Mouse (Mus musculus) kidney, adult 2 months (tissue): ENCODE measurements around the gene Fzd4. TPM values are rescaled to one million over a fixed set of nuclear protein-coding genes. Genes with fewer than 3 reads are reported as not detected.

Experiments
- DNase-seq: peaks from one replicate; pipeline ENCODE4 v3.0.0; 2021
- H3K27ac ChIP-seq: fragments of 200-500 bp; 2 replicates; pipeline ENCODE4 v1.5.1; 2012; ENCODE audit warnings: low read depth, low read length, control low read depth, inconsistent platforms; ENCODE audit not compliant: insufficient read depth
- H3K27me3 ChIP-seq: fragments of 200-500 bp; replicated peaks from 2 replicates; pipeline ENCODE4 v1.6.1; 2012; ENCODE audit warnings: mild to moderate bottlenecking, moderate library complexity, low read length, inconsistent platforms; ENCODE audit not compliant: control insufficient read depth, insufficient read depth
- H3K36me3 ChIP-seq: fragments of 200-500 bp; 2 replicates; pipeline ENCODE4 v1.6.1; 2012; ENCODE audit warnings: mild to moderate bottlenecking, moderate library complexity, low read length, inconsistent platforms; ENCODE audit not compliant: control insufficient read depth, insufficient read depth
- H3K4me1 ChIP-seq: fragments of 200-500 bp; 2 replicates; pipeline ENCODE4 v1.6.1; 2011; ENCODE audit warnings: low read length; ENCODE audit not compliant: control insufficient read depth, insufficient read depth
- H3K4me3 ChIP-seq: fragments of 200-500 bp; 2 replicates; pipeline ENCODE4 v1.5.1; 2011; ENCODE audit warnings: mild to moderate bottlenecking, low read depth, low read length, control low read depth; ENCODE audit not compliant: insufficient read depth
- CTCF ChIP-seq: fragments of 200-500 bp; conservative IDR thresholded peaks from 2 replicates; pipeline ENCODE4 v1.5.1; 2011; ENCODE audit warnings: low read depth, mild to moderate bottlenecking, control low read depth, low read length, moderate library complexity, mixed read lengths; ENCODE audit not compliant: insufficient read depth, insufficient read length
- POLR2A ChIP-seq: fragments of 200-500 bp; IDR thresholded peaks from one replicate; pipeline ENCODE4 v1.6.1; 2011; ENCODE audit warnings: low read depth, low read length, control low read depth
- WGBS: fragments of 180-500 bp; shearing (Covaris S2); methylation state at CpG from one replicate; pipeline ENCODE4 v1.1.7; 2018; 5-methylcytosine and 5-hydroxymethylcytosine counted together
- polyA plus RNA-seq: library from polyadenylated mRNA; depleted of rRNA; stranded (reverse); fragments of >200 nt; gene quantifications from 2 replicates; pipeline ENCODE4 v1.2.3, GENCODE M21; 2012; rRNA removed

Fzd4 gene
- 28.7 and 31.2 TPM in 2 replicates for polyA plus RNA-seq

DNA sequence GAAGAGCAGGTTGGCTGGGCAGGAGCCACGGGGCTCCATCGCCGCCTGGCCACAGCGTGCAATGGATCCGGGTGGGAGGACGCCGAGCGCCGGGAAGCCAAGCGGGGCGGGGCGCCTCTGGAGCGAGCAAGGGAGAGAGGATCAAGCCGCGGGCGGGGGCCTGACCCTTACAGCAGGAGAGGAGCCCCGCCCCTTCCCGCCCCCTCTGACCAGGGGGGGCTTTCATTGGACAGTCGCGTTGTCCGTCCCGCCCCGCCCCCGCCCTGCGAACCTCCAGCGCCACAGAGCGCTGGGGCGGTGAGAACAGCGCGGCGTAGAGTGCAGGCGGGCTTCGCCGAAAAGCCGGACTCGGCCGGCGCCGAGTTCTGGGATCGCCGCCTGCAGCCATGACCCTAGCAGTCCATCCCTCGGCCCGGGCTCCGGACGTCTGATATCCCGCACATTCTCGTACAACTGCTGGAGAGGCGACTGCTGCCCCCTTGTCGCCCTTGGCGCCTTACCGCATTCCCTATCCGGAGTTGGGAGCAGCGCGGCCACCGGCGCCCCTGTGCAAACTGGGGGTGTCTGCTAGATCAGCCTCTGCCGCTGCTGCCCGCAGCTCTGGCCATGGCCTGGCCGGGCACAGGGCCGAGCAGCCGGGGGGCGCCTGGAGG, at the start of gene Fzd4, which contains the start of gene Tmem135:
Fzd4 (plus strand) TSS at position 275 of the 653 bp plus-strand sequence.
Tmem135 (minus strand) TSS at position 142 of the 653 bp plus-strand sequence.
- Histone ChIP-seq H3K36me3 (no peaks in the 10 kb centered on the region; the same call in 1 of the 2 replicates), H3K4me3 (peak within 1 kb of the TSS; percentile 87), H3K4me1 (peaks cover 11% of the 10 kb centered on the region), H3K27me3 (no peaks in the 10 kb centered on the region), H3K27ac (peak within 1 kb of the TSS; percentile 97)
- peak; percentile 99 for DNase-seq
- peak; percentile 93 for TF ChIP-seq POLR2A
- no peak for TF ChIP-seq CTCF
- WGBS, result under 1% methylated on average over 61 of the region's 62 CpGs

- no peak for TF ChIP-seq POLR2A
- TF ChIP-seq CTCF, result no peak
- Histone ChIP-seq H3K4me3 (no peak overlapping the region), H3K27me3 (no peaks in the 10 kb centered on the region), H3K4me1 (no peaks in the 10 kb centered on the region), H3K36me3 (no peaks in the 10 kb centered on the region), H3K27ac (no peak overlapping the region)
- 80% methylated on average over 8 of the region's 8 CpGs for WGBS
- no peak for DNase-seq
These were observed 48.5 kb upstream of the Fzd4 start for GRCm38 (mm10) chr7:89355519-89356255.

DNA sequence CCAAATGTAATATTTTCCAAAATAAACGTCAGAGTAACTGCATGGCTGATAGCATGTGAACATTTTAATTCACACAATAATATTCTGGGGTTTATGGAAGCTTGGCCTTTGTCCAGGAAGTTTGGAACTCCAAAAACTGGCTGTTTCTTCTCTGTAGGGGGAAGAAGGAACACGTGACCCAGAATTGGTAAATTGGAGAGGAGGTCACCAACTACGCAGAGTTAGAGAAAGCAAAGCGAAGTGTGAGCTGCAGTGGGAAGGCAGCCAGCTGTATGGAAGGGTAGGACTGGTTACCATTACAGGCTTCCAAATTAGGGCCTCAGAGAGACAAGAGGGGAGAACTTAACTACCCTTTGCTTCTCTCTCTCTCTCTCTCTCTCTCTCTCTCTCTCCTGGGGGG, 47.8 kb upstream of the Fzd4 start:
- WGBS, result 54% methylated on average over 4 of the region's 4 CpGs
- DNase-seq, result peak; percentile 21
- Histone ChIP-seq H3K27me3 (no peaks in the 10 kb centered on the region), H3K4me1 (no peaks in the 10 kb centered on the region), H3K4me3 (no peak overlapping the region), H3K36me3 (no peaks in the 10 kb centered on the region), H3K27ac (no peak overlapping the region)
- TF ChIP-seq CTCF, result no peak
- TF ChIP-seq POLR2A, result no peak

DNA sequence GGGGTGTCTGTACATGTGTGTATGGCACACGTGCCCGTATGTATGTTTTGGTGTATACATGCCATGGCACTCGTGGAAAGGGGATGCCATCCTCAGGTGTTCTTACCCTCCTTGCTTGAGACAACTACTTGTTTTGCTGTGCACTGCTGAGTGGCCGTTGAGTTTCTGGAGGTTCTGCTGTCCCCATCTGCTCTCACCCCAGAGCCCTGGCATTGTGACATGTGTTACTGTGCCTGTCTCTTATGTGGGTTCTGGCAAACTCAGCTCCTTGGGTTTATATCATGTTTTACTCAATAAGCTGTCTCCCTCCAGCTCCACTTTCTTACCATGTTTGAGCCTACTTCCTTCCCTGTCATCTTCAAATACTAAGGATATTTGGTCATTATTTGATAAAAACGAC, 40.2 kb upstream of the Fzd4 start:
- no peaks in the 10 kb centered on the region for H3K27me3 ChIP-seq
- TF ChIP-seq POLR2A, result no peak
- no peak for TF ChIP-seq CTCF

GRCm38 (mm10) chr7:89365135-89365880, 38.8 kb upstream of the Fzd4 start:
- WGBS, result 83% methylated on average over 10 of the region's 10 CpGs
- no peaks in the 10 kb centered on the region for H3K27me3 ChIP-seq
- no peak for TF ChIP-seq CTCF
- TF ChIP-seq POLR2A, result no peak

More for the DNA sequence above, 40.2 kb upstream of the Fzd4 start:
- peaks cover 3% of the 10 kb centered on the region; the same call in 1 of the 2 replicates for H3K4me1 ChIP-seq
- no peaks in the 10 kb centered on the region for H3K36me3 ChIP-seq
- 89% methylated on average over 5 of the region's 5 CpGs for WGBS
- no peak for DNase-seq
- no peak overlapping the region for H3K4me3 ChIP-seq
- H3K27ac ChIP-seq, result no peak overlapping the region

GRCm38 (mm10) chr7:89367643-89368042, 36.5 kb upstream of the Fzd4 start:
- DNase-seq, result peak; percentile 25
- no peak overlapping the region for H3K4me3 ChIP-seq
- H3K4me1 ChIP-seq, result peaks cover 3% of the 10 kb centered on the region; the same call in 1 of the 2 replicates
- no peaks in the 10 kb centered on the region for H3K27me3 ChIP-seq
- no peak overlapping the region for H3K27ac ChIP-seq
- TF ChIP-seq POLR2A, result no peak
- TF ChIP-seq CTCF, result no peak
- 46% methylated on average over 3 of the region's 3 CpGs for WGBS
- H3K36me3 ChIP-seq, result no peaks in the 10 kb centered on the region

More at GRCm38 (mm10) chr7:89365135-89365880, 38.8 kb upstream of the Fzd4 start:
- H3K27ac ChIP-seq, result no peak overlapping the region
- no peak for DNase-seq
- H3K36me3 ChIP-seq, result no peaks in the 10 kb centered on the region
- peaks cover 3% of the 10 kb centered on the region; the same call in 1 of the 2 replicates for H3K4me1 ChIP-seq
- H3K4me3 ChIP-seq, result no peak overlapping the region
